Mouse (Mus musculus) embryonic facial prominence, embryonic 13.5 days (tissue): ENCODE results near the gene Gm49394. TPM values are rescaled to one million over a fixed set of nuclear protein-coding genes. Genes with fewer than 3 reads are reported as not detected.

Experiments used
- ATAC-seq: fragments of 200-750 bp; cut with Nextera tagmentation; 2 replicates; pipeline ENCODE4 v1.8.0; 2017; ENCODE audit warnings: low read depth; ENCODE audit not compliant: insufficient number of reproducible peaks, insufficient read depth, low FRiP score, low TSS enrichment
- H3K27ac ChIP-seq: fragments of 300-500 bp; sonication (generic); 2 replicates; pipeline ENCODE4 v1.5.1; 2015; ENCODE audit warnings: moderate library complexity, mild to moderate bottlenecking, inconsistent platforms
- H3K27me3 ChIP-seq: fragments of 300-500 bp; sonication (generic); 2 replicates; pipeline ENCODE4 v1.6.1; 2015; ENCODE audit warnings: mild to moderate bottlenecking, inconsistent platforms
- H3K36me3 ChIP-seq: fragments of 300-500 bp; sonication (generic); 2 replicates; pipeline ENCODE4 v1.6.1; 2015; ENCODE audit warnings: mild to moderate bottlenecking, inconsistent platforms
- H3K4me1 ChIP-seq: fragments of 300-500 bp; sonication (generic); 2 replicates; pipeline ENCODE4 v1.6.1; 2015; ENCODE audit warnings: inconsistent platforms
- H3K4me2 ChIP-seq: fragments of 300-500 bp; sonication (generic); 2 replicates; pipeline ENCODE4 v1.6.1; 2015; ENCODE audit warnings: moderate library complexity, mild to moderate bottlenecking, inconsistent platforms
- H3K4me3 ChIP-seq: fragments of 300-500 bp; sonication (generic); 2 replicates; pipeline ENCODE4 v1.5.1; 2015; ENCODE audit warnings: mild to moderate bottlenecking, inconsistent platforms
- H3K9ac ChIP-seq: fragments of 300-500 bp; sonication (generic); 2 replicates; pipeline ENCODE4 v1.6.1; 2015; ENCODE audit warnings: mild to moderate bottlenecking, inconsistent platforms
- H3K9me3 ChIP-seq: fragments of 300-500 bp; sonication (generic); 2 replicates; pipeline ENCODE4 v1.6.1; 2016; ENCODE audit warnings: inconsistent platforms
- WGBS: fragments of 180-500 bp; shearing (Covaris S2); methylation state at CpG from one replicate; pipeline ENCODE4 v1.1.7; 2015; ENCODE audit warnings: mixed read lengths; 5-methylcytosine and 5-hydroxymethylcytosine counted together
- microRNA counts: library from miRNA; unstranded; fragments of <30 nt; microRNA quantifications from one replicate; lab custom pipeline; 2016
- microRNA-seq: library from miRNA; unstranded; fragments of <30 nt; microRNA quantifications from one replicate; pipeline ENCODE4, GENCODE M21; 2016
- polyA plus RNA-seq: library from polyadenylated mRNA; unstranded; fragments of >200 nt; fragmentation: Nextera tagmentation; extraction: Ambion mirVana; gene quantifications from 2 replicates; pipeline ENCODE4 v1.2.1, GENCODE M21; 2015

The Gm49394 gene
- polyA plus RNA-seq, 1 experiment from 2014 or later = not detected

- no peak for ATAC-seq
- H3K9me3 ChIP-seq = no peaks in the 10 kb centered on the region
- H3K27ac ChIP-seq = no peak overlapping the region
- peaks cover 4% of the 10 kb centered on the region; the same call in 1 of the 2 replicates for H3K36me3 ChIP-seq
- no peaks in the 10 kb centered on the region for H3K27me3 ChIP-seq
- peaks cover 12% of the 10 kb centered on the region for H3K4me1 ChIP-seq
- no peak overlapping the region for H3K4me2 ChIP-seq
- no peak overlapping the region for H3K4me3 ChIP-seq
- WGBS = 83% methylated on average over 4 of the region's 4 CpGs
- H3K9ac ChIP-seq = no peak overlapping the region
These were observed 47.6 kb downstream of the Gm49394 start for GRCm38 (mm10) chr7:142622180-142622579.

GRCm38 (mm10) chr7:142613077-142613476 lies 56.7 kb downstream of the Gm49394 start:
- ATAC-seq = no peak

DNA sequence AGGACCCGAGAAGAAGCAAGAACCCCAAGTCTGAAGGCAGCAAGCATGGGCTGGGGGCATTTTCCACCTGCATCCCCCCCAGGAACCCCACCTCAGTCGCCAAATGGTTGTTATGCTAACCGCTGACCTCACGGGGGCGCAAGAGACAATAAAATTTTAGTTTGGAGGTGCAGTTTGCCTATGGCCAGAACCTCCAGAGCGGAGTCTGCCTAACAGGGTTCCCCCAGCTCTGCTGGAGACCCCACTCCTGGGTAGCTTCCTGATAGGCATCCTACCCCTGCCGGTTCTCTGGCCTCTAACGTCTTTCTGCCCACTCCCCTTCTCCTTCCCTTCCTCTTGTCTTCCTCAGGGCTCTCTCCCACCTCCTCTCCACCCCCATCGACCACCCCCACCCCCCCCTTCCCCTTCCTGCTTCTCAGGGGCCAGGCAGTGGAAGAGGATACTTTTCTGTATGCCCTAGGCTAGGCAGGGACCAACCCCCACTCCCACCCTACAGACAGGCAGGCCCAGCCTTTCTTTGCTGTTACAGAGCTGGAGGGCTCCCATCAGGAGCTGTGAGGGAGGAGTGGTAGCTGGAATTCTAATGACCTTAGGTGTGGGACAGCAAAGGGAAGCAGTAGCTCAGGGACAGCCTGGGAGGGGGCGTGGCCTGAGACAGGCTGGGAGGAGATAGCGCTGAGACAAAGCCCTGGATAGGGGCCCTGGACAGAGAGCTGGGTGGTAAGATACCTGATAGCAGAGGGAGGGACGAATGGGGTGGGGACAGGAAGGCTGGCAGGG lies 58.9 kb downstream of the Gm49394 start:
- no peaks in the 10 kb centered on the region for H3K27me3 ChIP-seq
- H3K36me3 ChIP-seq = no peaks in the 10 kb centered on the region
- H3K9ac ChIP-seq = peak overlapping the region; percentile 59
- WGBS = under 1% methylated on average over 12 of the region's 12 CpGs
- H3K4me3 ChIP-seq = peak overlapping the region; percentile 13
- H3K27ac ChIP-seq = peak overlapping the region; percentile 90
- no peaks in the 10 kb centered on the region for H3K9me3 ChIP-seq
- peak overlapping the region; percentile 49 for H3K4me2 ChIP-seq
- ATAC-seq = peak; percentile 86
- H3K4me1 ChIP-seq = peaks cover 24% of the 10 kb centered on the region

More at GRCm38 (mm10) chr7:142613077-142613476, 56.7 kb downstream of the Gm49394 start:
- H3K4me3 ChIP-seq = no peak overlapping the region
- peaks cover 27% of the 10 kb centered on the region for H3K4me1 ChIP-seq
- H3K36me3 ChIP-seq = no peaks in the 10 kb centered on the region
- no peaks in the 10 kb centered on the region for H3K9me3 ChIP-seq
- no peak overlapping the region for H3K9ac ChIP-seq
- H3K27ac ChIP-seq = no peak overlapping the region
- no peak overlapping the region for H3K4me2 ChIP-seq
- H3K27me3 ChIP-seq = no peaks in the 10 kb centered on the region
- 47% methylated on average over 2 of the region's 2 CpGs for WGBS

DNA sequence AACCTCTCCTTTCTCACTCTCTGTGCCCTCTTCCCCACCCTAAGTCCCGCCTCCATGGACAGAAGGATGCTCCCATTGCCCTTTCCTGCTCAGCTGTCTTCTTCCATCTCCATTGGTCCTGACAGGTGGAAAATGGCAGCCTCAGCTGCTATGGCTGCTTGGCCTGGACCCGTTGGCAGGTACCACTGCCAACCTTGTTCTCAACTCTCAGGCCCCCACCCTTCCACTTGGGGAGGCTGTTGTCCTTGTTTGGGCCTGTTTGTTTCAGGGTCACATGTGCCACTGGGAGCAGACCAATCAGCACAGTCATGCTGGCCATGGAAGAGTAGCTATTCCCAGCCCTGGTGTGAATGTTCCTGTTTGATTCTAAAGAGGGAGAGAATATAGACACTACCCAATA lies 68.8 kb downstream of the Gm49394 start:
- no peaks in the 10 kb centered on the region for H3K27me3 ChIP-seq
- H3K4me1 ChIP-seq = peaks cover 19% of the 10 kb centered on the region
- H3K4me2 ChIP-seq = no peak overlapping the region
- H3K36me3 ChIP-seq = no peaks in the 10 kb centered on the region
- H3K27ac ChIP-seq = no peak overlapping the region
- ATAC-seq = no peak
- no peak overlapping the region for H3K9ac ChIP-seq
- WGBS = 90% methylated on average over 2 of the region's 2 CpGs
- H3K9me3 ChIP-seq = no peaks in the 10 kb centered on the region
- no peak overlapping the region for H3K4me3 ChIP-seq

MicroRNAs encoded within 50 kb of the gene (microRNA counts, 519-probe panel; counts per million panel counts)
- 2,327 counts per million, percentile 57 among the panel's probes with 10 or more counts for microRNA mmu-miR-483 (lab: Ali Mortazavi, UCI)

Small RNA genes within 50 kb of the gene (microRNA-seq; reads per million reads assigned to microRNA genes)
- 951 reads per million, percentile 76 among the genes with 10 or more reads in this experiment for gene Mir483

Other genes with a start within 250 kb of the Gm49394 start
- gene Syt8, start 235.1 kb downstream of the Gm49394 start, polyA plus RNA-seq = 0.37 and 0.66 TPM in 2 replicates
- 7.7 and 8.4 TPM in 2 replicates for gene Tnni2, start 228.1 kb downstream of the Gm49394 start, polyA plus RNA-seq
- gene Lsp1, start 209.1 kb downstream of the Gm49394 start, polyA plus RNA-seq = 28.5 and 29.2 TPM in 2 replicates
- gene Tnnt3, start 171.1 kb downstream of the Gm49394 start, polyA plus RNA-seq = 3.8 and 5.8 TPM in 2 replicates
- 36.0 and 36.7 TPM in 2 replicates for gene Mrpl23, start 137.3 kb downstream of the Gm49394 start, polyA plus RNA-seq
- gene Igf2, start 3.1 kb downstream of the Gm49394 start, polyA plus RNA-seq = 634 and 679 TPM in 2 replicates
- gene Ins2, start 73.4 kb upstream of the Gm49394 start, polyA plus RNA-seq = not detected in 2 replicates